Comparison of ENCODE assay signal across 1 mouse cellular context in the genomic region with DNA sequence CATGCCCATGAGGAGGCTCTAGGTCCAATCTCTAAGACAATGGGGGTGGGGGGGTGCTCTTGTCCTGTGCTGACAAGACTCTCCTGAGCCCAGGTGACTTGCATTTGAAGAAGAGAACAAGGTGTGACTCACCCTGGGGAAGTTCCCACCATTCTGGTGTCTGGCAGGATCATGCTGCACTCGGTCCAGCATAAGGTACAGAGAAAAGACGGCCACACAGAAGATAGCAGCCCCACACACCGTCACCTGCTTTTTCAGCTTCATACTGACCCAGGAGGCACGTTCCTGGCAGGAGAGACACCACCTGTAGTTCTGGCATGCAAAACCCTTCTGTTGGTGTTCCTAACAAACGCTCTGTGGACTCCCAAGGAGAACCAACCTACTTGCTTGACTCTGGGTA.
TF ChIP-seq lines count a peak whose summit lies in the region.

No protein-coding gene starts in this region.

TF ChIP-seq in CH12.LX, 34 proteins besides CTCF, POLR2A, EP300 and RAD21:
- no peak; the same call in 1 of the 2 replicates for TF ChIP-seq NRF1 (IDR thresholded peaks at IDR 0.05; ENCODE audit: low read depth, low read length)
- TF ChIP-seq SIN3A (IDR thresholded peaks at IDR 0.05; ENCODE audit: low read length): peak; percentile 7; the same call in 1 of the 2 replicates
